Mouse (Mus musculus) heart, postnatal 36 days (tissue): Measurements from ENCODE around the gene Crlf2. TPM values are rescaled to one million over a fixed set of nuclear protein-coding genes. Genes with fewer than 3 reads are reported as not detected.

Experiments used
- DNase-seq, 2 experiments: peaks; one replicate each; pipeline ENCODE4 v3.0.0; 2021 to 2022
- intact Hi-C: fragments of 180-260 bp; cut with DNase I; formaldehyde crosslinking; loops from one replicate; pipeline ENCODE4 v1.15.1; 2025
- total RNA-seq, 2 experiments: library from RNA; stranded (reverse); gene quantifications; 2 replicates each; pipeline ENCODE4 v1.2.3; 2021

Gene Crlf2
- total RNA-seq, result 1 to 10 TPM; 5.6 to 7.3 TPM

DNA sequence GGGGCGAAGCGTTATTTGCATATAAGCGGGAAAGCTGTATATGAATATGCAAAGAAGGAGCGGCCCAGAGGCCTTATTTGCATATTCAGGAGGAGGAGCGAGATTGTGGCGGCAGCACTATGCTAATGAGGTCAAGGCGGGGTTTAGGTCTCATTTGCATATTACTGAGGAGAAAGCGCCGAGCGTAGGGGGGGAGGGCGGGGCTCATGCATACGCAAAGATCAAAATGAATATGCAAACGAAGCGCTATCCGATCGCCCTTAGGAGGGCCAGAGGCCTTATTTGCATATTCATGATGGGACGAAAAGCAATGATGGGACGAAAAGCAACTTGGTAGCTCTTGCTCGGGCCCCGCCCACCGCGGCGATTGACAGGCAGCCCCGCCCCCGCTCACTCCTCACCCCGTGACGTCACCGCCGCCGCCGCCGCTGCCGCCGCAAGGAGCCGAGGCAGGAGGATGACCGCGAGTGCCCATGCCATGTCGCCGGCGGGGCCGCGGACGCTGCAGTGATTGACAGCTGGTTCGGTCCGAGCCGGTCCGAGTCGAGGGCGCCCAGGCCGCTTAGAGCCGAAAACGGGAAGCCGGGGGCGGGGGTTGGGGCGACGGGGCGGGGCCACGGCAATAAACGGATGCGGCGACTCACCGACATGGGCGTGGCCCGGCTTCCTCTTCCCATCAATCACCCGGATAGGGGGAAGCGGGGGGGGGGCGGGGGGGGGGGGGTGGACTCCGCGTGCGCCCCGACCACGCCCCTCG lies at the start of gene Crlf2:
Gene Crlf2 (minus strand): TSS at position 590 of the 757 bp plus-strand sequence.
- intact Hi-C loops, result loop anchor here (10.0 kb wide), 1 partner anchor 576 kb away; the partner anchor contains the start of gene Chfr
- DNase-seq, result peak; percentile 88 to 89

- intact Hi-C loops, result loop anchor here (5.0 kb wide), 2 partner anchors 420 to 540 kb away; no protein-coding TSS in a partner anchor
- DNase-seq, result no peak
These were observed 43.8 kb upstream of the Crlf2 start for GRCm38 (mm10) chr5:109602585-109602984.

GRCm38 (mm10) chr5:109601080-109601479 lies 42.3 kb upstream of the Crlf2 start:
- intact Hi-C loops, result loop anchor here (5.0 kb wide), 2 partner anchors 421 to 541 kb away; no protein-coding TSS in a partner anchor

GRCm38 (mm10) chr5:109598876-109599275 lies 40.1 kb upstream of the Crlf2 start:
- intact Hi-C loops, result no loop called here
- DNase-seq, result no peak

More at GRCm38 (mm10) chr5:109601080-109601479, 42.3 kb upstream of the Crlf2 start:
- DNase-seq, result peak in 1 of 2 experiments; percentile 6

- peak in 1 of 2 experiments; percentile 13 for DNase-seq
- intact Hi-C loops, result loop anchor here (1.0 kb wide), 2 partner anchors 48 to 90 kb away; no protein-coding TSS in a partner anchor
These were observed 37.9 kb upstream of the Crlf2 start for GRCm38 (mm10) chr5:109596647-109597046.

- no peak for DNase-seq
- intact Hi-C loops, result no loop called here
These were observed 4.0 kb upstream of the Crlf2 start for GRCm38 (mm10) chr5:109562829-109563228.

DNA sequence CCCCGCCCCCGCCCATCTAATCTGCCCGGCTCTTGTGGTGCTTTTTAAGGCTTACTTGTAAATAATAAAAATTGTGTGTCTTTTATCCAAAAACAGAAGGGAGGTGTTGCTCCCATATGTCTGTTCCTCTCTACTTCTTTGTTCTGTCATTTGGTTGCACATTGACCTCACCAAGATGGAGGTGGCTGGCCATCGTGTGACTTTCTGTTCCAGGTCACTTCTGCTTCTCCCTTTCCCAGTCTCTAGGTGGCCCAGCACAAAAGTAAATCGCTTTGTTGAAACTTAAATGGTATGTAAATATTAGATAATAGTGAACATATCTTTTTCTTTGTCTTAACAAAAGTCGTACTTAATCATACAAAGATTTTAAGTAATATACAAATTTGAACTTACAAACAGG lies 398 bp upstream of the Crlf2 start:
- DNase-seq, result no peak
- intact Hi-C loops, result loop anchor here (10.0 kb wide), 1 partner anchor 576 kb away; the partner anchor contains the start of gene Chfr

GRCm38 (mm10) chr5:109558123-109558403 lies 730 bp downstream of the Crlf2 start:
- intact Hi-C loops, result loop anchor here (10.0 kb wide), 1 partner anchor 577 kb away; the partner anchor contains the start of gene Chfr
- no peak for DNase-seq

DNA sequence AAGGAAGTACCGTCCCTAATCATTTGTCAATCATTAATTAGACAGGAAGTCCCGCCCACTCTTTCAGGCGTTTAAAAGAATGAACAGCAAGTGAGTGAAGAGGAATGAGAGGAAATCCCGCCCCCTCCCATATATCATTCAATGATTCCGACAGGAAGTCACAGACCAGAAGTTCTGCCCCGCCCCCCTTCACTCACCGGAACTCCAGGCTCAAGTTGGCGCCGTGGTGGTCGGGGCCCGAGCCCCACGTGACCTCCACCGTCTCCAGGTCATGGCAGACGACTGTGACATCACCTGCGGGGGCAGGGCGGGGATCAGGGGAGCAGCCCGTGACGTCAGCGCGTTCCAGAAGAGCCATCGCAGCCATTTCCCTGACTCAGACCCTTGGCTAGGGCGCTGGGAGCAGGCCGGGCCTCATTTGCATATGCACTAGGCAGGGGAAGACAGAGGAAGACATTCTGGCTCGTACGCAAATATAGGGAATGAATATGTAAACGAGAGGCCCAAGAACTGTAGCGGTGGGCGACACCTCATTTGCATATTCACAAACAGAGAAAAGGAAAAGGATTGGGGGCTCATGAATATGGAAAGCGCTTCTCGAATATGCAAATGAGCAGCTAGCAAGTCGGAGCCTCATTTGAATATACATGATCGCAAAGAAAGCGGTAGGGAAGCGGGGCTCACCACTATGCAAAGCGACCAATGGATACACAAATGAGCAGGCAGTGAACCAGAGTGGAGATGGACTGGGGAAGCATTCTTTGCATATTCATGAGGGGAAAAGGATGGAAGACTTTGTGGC lies 1.3 kb downstream of the Crlf2 start:
- intact Hi-C loops, result loop anchor here (10.0 kb wide), 1 partner anchor 577 kb away; the partner anchor contains the start of gene Chfr
- DNase-seq, result peak; percentile 89

GRCm38 (mm10) chr5:109556591-109557320 lies 2.0 kb downstream of the Crlf2 start:
- intact Hi-C loops, result loop anchor here (10.0 kb wide), 1 partner anchor 578 kb away; the partner anchor contains the start of gene Chfr
- peak; percentile 81 for DNase-seq

DNA sequence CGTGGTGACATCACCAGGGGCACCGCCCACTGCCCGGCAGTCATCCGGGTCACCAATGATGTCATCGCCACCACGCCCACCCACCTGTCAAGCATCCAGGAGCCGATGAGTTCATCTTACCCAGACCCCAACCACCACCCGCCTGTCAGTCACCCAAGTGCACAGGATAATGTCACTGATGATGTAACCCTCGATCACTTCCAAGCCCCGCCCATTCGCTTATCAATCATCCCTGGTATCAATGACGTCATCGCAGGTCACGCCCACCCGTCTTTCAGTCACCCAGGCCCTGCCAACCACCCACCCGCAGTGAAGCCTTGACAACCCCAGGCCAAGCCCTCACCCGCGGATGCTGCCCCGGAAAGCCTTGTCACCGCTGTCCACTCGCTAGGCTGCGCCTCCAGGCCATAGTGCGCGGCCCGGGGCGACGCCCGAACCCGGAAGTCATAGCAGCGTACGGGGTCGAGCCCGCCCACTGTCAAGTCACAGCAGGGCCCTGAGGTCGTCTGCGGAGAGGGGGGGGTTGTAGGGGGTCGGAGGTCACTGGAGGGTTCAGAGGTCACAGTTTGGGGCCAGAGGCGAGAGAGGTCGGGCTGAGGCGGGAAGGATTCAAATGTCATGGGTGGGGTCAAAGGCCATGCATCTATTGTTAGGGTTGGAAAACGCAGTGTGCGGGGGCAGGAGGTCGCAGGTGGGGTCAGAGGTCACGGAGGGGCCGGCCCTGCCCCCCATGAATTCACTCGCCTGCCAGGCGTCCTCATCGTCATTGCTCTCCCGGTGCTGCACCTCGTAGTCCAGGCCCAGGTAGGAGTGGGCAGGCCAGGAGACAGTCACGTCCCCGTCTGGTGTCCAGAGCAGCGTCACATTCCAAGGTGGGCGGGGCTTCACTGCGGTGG lies 2.9 kb downstream of the Crlf2 start:
- DNase-seq, result no peak
- intact Hi-C loops, result loop anchor here (10.0 kb wide), 1 partner anchor 579 kb away; the partner anchor contains the start of gene Chfr

DNA sequence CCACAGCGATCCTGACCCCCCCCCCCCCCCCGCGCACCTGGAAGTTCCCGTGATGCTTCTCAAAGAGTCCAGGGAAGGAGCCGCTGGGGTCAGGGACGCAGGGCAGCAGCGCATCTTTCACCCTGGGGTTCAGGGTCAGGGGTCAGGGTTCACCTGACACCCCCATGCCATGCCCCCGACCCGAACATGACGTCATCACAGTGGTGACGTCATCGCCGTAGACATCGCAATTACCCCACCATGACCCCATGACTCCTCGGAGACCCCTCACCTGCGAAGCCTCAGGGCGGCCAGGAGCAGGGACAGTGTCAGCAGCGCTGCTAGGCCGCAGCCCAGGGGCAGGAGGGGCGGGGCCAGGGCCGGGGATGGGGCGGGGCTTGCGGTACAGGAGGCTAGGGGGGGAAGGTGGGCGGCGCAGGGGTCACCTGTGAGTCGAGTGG lies 3.5 kb downstream of the Crlf2 start:
- intact Hi-C loops, result loop anchor here (10.0 kb wide), 1 partner anchor 580 kb away; the partner anchor contains the start of gene Chfr
- DNase-seq, result no peak

GRCm38 (mm10) chr5:109554091-109555050 lies 4.4 kb downstream of the Crlf2 start:
- no peak for DNase-seq
- intact Hi-C loops, result loop anchor here (10.0 kb wide), 1 partner anchor 580 kb away; the partner anchor contains the start of gene Chfr

- no peak for DNase-seq
- intact Hi-C loops, result loop anchor here (10.0 kb wide), 1 partner anchor 581 kb away; the partner anchor contains the start of gene Chfr
These were observed 5.4 kb downstream of the Crlf2 start for GRCm38 (mm10) chr5:109553160-109553930.

DNA sequence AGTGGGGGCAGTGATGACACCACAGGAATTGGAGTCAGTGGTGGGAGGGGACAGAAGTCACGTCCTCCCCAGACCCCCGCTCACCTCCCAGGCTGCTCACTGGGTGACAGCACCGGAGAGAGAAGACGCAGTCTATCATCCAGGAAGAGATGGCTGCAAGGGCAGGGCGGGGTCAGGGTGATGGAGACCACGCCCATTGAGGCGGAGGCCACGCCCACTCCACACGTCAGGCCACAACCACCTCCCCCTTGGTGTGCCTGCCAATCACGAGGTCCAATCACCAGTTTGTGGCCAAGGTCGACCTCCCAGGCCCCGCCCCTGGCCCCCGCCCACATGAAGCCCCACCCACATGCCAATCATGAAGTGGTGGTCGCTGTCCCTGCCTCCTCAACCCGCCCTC lies 6.3 kb downstream of the Crlf2 start:
- DNase-seq, result no peak
- intact Hi-C loops, result loop anchor here (10.0 kb wide), 1 partner anchor 582 kb away; the partner anchor contains the start of gene Chfr

- no peak for DNase-seq
- intact Hi-C loops, result loop anchor here (10.0 kb wide), 1 partner anchor 583 kb away; the partner anchor contains the start of gene Chfr
These were observed 6.7 kb downstream of the Crlf2 start for GRCm38 (mm10) chr5:109552116-109552515.
